Mouse (Mus musculus) layer of hippocampus, adult 11-12 months (tissue): ENCODE results near the gene Fetub.
"Not testable (repeated sequence)": the region's sequence is repeated elsewhere in the genome, so short reads cannot be mapped to it uniquely, and the experiment has no call there.

Experiments
- DNase-seq: peaks from one replicate; pipeline ENCODE4 v3.0.0; 2022; ENCODE audit warnings: low spot score

The Fetub gene

DNA sequence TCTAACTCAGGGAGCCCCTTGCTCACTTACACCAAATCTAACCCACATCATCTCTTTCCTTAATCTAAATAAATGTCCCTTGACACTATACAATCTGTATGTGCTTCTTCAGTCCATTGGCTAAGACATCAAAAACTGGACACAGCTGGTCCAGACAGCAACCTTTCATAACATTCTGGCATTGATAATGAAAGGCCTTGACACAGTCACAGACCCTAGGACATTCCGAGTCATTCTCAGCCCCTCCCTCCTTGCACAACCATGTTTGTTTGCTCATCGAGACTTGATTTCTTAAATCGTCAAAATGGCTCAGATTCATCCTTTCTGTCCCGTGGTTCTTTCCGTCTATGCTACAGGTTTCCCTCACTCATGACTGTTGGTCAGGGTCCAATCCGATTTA, 8.8 kb upstream of the Fetub start:
- no peak for DNase-seq

GRCm38 (mm10) chr16:22911986-22912385, 6.1 kb upstream of the Fetub start:
- DNase-seq = peak; percentile 5

DNA sequence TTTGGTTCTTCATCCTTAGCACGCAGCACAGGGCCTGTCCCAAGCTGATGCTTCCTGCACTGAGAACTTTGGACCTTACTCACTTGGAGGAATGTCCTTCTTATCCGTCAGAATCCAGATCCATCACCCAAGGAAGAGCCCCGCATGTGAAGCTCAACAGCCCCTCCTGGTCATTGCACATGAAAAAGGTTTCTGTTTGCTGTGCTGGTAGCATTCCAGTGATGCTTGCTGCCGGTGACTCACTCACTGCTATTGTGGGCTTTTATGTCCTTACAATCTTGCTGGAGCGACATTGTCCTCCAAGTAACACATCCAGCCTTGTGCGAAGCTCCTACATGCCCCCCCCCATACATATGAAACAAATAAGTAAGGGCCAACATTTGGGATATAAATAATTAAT, 5.2 kb upstream of the Fetub start:
- no peak for DNase-seq

DNA sequence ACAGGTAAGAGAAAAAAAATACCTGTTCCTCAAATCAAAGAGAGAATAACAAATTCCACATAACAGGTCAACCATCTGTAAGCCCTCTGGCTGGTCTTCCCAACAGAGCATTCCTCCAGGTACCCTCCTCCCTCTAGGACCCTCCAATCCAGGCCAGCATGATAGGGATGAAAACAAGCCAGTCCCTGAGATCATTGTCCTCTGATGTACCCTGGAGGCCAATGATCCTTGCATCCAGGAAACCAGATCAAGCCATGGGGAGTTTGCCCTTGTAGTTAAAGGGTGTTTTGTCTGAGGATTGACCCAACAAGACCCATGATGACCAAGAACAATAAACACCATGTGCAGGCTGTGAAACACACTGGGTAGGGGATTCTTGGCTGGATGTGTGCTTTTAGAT, 3.9 kb upstream of the Fetub start:
- no peak for DNase-seq

DNA sequence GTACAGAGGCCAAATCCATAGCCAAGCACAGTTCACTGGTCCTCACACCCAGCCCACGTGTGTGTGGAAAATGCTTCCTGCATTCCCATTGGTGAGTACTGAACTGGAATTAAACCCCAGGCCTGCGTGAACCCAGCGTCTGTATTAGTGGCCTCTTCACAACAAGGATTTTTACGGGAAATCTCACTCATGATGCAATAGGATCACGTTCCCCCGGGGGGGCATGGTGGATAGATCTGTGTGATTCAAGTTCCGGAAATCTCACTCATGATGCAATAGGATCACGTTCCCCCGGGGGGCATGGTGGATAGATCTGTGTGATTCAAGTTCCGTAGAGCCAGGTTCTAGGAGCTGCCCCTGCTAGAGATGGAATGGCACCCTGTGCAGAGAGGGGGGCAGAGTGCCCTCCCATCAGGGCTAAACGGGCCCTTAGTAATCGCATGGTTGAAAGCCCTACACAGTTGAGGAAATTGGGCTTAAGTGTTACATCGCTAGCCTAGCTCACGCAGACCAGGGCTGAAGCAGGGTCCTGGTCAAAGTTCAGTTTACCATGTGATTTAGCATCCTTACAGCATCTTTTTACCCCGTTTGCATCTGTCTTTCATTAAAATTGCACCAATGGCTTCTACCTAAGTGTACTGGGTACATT, 654 bp downstream of the Fetub start:
- no peak for DNase-seq

DNA sequence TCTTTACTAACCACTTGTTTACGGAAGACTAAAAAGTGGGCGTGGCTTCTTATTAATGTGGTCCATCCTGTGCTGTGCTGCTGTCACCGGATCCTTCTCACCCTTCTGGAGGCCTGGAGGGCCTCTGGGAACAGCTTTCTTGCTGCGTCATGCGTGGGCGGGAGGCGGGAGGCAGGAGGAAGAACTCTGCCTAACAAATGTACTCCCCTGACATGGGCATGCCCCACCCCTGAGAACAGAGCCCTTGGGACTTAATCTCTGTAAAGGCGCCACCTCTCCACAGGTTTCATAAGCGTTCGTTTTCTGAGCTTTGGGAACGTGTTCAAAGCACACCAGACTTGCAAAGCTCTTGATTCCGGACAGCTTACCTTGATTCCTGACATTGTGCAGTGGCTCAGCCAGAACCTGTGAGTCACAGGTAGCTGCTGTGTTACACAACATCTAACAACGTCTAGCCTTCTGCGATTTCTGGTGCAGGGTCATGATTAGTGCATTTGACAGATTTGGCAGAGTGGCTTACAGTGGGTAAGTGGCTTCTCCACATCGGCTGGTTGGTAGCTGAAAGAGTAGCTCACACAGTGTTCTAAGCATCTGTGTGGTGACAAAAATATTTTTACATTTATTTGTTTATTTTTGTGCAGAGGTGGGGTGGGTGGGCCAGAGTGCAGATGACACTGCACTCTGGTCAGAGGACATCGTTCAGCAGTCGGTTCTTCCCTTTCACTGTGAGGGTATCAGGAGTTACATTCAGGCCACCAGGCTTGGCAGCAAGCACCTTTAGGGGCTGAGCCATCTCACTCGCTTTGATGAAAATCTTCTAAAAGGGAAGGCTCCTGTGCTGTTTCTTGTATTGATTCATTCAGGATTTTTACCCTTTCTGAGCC, 2.1 kb downstream of the Fetub start:
- DNase-seq = no peak

DNA sequence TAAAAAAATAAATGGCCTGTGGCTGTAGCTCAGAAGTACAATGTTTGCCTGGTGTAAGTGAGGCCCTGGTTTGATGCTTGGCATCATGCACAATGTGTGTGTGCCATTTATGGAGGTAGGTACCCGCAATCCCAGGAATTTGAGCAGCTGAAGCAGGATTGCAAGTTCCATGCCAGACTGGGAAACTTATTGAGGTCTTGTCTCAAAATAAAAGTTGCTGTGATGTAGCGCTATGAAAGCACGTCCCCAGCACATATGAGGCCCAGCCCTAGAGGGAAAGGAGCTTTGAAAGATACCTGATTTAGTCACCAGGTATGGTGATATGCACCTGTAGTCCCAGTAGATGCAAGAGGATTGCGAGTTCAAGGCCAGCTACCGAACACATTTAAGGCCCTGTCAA, 3.6 kb downstream of the Fetub start:
- DNase-seq = no peak

- DNase-seq = no peak
Observed at GRCm38 (mm10) chr16:22922433-22922832, 4.3 kb downstream of the Fetub start.

DNA sequence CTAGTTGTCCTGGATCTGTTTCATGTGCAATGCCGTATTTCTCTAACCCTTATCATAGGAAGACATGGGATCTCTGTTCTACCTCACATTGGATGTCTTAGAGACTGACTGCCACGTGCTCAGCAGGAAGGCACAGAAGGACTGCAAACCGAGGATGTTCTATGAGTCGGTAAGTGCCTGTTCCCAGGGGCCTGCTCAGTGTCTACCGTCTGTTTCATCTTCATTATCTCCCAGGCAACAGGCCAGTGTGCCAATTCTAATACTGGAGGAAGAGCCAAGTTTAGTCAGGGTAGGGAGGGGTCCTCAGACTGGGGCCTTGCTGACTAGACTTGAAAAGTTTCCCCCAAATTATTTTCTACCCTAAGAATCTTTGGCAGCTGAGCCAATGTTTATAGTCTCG, 11.4 kb downstream of the Fetub start:
- peak; percentile 40 for DNase-seq

DNA sequence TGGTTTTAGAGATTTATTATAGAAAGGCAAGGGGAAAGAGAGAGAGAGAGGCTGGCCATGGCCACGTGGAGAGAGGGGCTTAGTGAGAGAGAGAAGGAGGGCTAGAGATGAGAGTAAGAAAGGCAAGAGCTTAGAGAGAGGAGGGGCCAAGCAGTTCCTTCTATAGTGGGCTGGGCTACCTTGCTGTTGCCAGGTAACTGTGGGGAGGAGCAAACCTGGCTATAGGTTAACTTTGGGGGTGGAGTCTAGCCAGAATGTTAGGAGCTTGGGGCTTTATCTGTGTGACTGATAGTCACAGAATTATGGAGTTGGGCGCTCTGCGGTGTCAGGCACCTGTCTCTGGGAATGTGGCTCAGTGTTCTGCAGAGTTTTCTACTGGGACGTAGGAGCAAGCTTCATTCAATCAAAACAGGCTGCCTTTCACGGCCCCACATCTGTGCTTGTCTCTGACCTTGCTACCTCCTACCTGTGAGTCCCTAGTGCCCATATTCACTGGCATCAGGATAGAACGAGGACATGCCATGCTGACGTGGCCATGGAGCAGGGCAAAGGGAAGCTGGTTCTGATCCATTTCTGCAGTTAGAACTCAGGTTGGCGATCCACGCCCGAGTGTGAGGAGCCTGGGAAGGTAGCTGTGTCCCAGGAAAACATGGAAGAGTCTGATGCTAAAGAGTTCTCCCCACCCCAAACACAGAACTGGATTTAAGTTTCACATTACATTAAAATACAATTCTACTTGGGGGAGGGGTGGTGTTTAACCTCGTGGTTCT, 13.5 kb downstream of the Fetub start:
- no peak for DNase-seq

DNA sequence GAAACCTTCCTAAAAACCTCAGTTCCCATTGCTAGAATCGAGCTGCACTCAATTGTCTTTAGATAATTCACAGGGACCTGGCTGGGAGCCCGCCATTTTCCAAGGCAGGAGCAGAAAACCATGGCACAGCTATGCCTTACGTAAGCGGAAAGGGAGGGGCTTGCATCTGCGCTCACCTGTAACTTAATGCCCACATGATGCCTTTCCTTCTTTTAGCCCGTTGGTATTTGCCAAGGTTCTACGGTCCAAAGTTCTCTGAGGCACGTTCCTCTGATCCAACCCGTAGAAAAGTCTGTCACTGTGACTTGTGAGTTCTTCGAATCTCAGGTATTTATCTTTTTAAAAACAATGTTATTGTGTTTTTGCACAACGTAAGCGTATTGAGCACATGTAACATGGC, 19.5 kb downstream of the Fetub start:
- no peak for DNase-seq

DNA sequence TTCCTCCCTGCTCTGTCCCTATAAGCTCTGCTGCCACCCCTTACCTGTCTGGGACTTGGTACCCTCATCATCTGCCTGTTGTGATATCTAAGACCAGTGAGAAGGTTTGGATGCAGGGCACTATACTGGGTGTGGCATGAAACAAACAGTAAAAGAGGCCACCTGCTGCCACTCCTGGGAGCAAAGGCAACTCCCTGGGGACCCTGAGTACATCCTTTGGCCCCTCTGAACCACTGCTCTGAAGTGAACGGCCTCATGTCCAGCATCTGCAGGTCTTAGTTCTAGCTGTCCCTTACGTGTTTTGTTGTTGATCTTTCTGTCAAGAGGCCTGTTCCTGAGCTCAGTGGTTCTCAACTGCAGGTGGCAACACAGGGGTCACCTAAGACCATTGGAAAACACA, 20.4 kb downstream of the Fetub start:
- DNase-seq = no peak

DNA sequence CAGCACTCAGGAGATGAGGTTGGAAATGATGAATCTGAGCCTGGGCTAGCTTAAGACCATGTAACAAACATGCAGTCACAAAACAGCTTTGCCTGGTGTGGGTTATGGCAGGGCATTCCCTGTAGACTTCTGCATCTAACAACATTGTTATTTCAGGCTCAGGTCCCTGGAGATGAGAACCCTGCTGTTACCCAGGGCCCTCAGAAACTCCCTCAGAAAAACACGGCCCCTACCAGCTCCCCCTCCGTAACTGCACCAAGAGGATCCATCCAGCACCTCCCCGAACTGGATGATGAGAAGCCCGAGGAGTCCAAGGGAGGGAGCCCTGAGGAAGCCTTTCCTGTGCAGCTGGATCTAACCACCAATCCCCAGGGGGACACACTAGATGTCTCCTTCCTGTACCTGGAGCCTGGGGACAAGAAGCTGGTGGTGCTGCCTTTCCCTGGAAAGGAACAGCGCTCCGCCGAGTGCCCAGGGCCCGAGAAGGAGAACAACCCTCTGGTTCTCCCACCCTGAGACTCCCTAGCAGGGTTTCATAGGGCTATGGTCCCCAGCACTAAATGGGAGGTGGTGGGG, 21.1 kb downstream of the Fetub start:
- DNase-seq = no peak

GRCm38 (mm10) chr16:22941825-22942476, 23.8 kb downstream of the Fetub start:
- DNase-seq = not testable (repeated sequence)

GRCm38 (mm10) chr16:22947371-22947770, 29.2 kb downstream of the Fetub start:
- no peak for DNase-seq

DNA sequence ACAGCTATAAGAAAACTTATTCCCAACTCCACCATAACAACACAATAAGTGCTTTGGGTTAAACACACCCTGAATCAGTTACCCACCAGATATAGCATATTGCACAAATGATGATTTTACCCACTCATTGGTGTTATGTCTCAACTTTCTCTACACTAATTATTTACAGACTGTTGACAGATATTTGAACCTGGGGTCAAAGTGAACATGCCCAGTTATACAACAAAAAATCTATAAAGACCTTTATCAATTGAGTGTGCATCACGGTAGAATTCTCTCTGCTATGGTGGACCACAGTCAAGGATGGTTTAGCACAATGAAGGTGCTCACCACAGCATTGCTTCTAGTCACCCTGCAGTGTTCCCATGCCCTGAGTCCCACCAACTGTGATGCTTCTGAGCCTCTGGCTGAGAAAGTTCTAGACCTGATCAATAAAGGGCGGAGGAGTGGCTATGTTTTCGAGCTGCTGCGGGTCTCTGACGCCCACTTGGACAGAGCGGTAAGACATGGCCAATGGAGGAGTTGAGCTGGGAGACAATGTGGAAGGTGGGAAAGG, 32.8 kb downstream of the Fetub start, which contains the start of gene Hrg:
Hrg (plus strand) TSS at position 233 of the 556 bp plus-strand sequence.
- no peak for DNase-seq

DNA sequence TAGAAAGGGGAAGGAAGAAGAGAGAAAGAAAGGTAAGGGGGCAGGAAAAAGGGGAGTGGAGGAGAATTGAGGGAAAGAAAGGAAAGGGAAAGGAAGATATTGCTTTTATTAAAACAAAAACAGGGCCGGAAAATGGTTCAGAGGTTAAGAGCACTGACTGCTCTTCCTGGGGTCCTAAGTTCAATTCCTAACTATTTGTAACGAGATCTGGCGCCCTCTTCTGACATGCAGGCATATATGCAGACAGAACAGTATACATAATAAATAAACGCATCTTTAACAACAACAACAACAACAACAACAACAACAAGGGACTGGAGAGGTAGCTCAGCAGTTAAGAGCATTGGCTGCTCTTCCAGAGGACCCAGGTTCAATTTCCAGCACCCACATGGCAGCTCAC, 34.9 kb downstream of the Fetub start:
- no peak for DNase-seq

- no peak for DNase-seq
Observed at GRCm38 (mm10) chr16:22955397-22956084, 37.4 kb downstream of the Fetub start.

DNA sequence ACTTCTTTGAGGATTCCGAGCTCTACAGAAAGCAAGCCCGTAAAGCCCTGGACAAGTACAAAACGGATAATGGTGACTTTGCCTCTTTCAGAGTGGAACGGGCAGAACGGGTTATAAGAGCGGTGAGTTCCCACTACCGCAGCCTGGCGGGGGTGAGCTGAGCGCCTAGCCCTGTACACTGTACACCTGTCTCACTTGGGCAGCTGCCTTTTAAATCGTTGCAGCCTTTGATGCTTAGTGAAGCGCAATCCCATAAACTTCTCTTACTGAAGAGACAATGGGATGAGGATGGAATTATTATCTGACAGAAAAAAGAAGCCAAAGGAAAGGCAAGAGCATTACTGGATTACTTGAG, 37.9 kb downstream of the Fetub start:
- no peak for DNase-seq

DNA sequence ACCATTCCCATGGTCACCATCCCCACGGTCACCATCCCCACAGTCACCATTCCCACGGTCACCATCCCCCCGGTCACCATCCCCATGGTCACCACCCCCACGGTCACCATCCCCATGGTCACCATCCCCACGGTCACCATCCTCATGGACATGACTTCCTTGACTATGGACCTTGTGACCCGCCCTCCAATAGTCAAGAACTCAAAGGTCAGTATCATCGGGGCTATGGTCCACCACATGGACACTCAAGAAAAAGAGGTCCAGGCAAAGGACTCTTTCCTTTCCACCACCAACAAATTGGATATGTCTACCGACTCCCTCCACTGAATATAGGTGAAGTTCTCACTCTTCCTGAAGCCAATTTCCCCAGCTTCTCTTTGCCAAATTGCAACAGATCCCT, 42.9 kb downstream of the Fetub start:
- no peak for DNase-seq

DNA sequence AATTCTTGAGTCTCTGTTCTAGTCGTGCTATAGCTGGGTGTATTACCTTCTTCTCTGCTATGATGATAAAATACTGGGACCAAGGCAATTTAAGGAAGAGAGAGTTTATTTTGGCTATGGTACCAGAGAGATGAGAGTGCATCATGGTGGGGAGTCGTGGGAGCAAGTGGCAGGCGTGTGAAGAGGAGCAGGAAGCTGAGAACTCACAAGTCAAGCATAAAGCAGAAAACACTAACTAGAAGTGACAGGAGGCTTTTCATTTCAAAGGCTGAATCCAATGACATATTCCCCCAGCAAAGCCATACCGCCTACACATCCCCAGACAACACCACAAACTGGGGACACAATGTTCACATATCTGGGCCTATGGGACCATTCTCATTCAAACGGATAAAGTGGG, 44.1 kb downstream of the Fetub start:
- no peak for DNase-seq
